Mouse (Mus musculus): Measurements from ENCODE around the gene Picalm. TPM values are rescaled to one million over a fixed set of nuclear protein-coding genes. Genes with fewer than 3 reads are reported as not detected.
"Not testable (repeated sequence)": the region's sequence is repeated elsewhere in the genome, so short reads cannot be mapped to it uniquely, and the experiment has no call there.

Picalm gene
- polyA plus RNA-seq, 1 experiment: 40.3 TPM

- no peaks in the 10 kb centered on the region for H3K36me3 ChIP-seq (ENCODE audit: control insufficient read depth, insufficient read depth, low read length)
- no peaks in the 10 kb centered on the region for H3K27me3 ChIP-seq (ENCODE audit: control insufficient read depth, insufficient read depth, low read length)
- H3K27ac ChIP-seq (ENCODE audit: insufficient read depth, low read length): no peak overlapping the region
- no peak for DNase-seq (ENCODE audit: low read depth in 1 of 2, low spot score in 2 of 2)
- WGBS: 83% methylated on average over 8 of the region's 8 CpGs
- H3K4me3 ChIP-seq (ENCODE audit: extremely low read depth, insufficient read depth, insufficient read length): no peak overlapping the region
- TF ChIP-seq POLR2A (IDR thresholded peaks at IDR 0.05; ENCODE audit: low read depth, low read length): no peak
- no peak for TF ChIP-seq CTCF (IDR thresholded peaks at IDR 0.05; ENCODE audit: extremely low read depth, insufficient read depth, insufficient read length, insufficient replicate concordance)
- H3K4me1 ChIP-seq (ENCODE audit: control insufficient read depth, insufficient read depth, insufficient read length): no peaks in the 10 kb centered on the region
Observed at GRCm38 (mm10) chr7:90216511-90216910, 86.5 kb downstream of the Picalm start.

GRCm38 (mm10) chr7:90218122-90218521, 88.1 kb downstream of the Picalm start:
- TF ChIP-seq CTCF (IDR thresholded peaks at IDR 0.05; ENCODE audit: extremely low read depth, insufficient read depth, insufficient read length, insufficient replicate concordance): no peak
- TF ChIP-seq POLR2A (IDR thresholded peaks at IDR 0.05; ENCODE audit: low read depth, low read length): no peak
- DNase-seq (ENCODE audit: low read depth in 1 of 2, low spot score in 2 of 2): no peak
- Histone ChIP-seq H3K4me3 (ENCODE audit: extremely low read depth, insufficient read depth, insufficient read length) (no peak overlapping the region), H3K27ac (ENCODE audit: insufficient read depth, low read length) (no peak overlapping the region), H3K27me3 (ENCODE audit: control insufficient read depth, insufficient read depth, low read length) (no peaks in the 10 kb centered on the region), H3K4me1 (ENCODE audit: control insufficient read depth, insufficient read depth, insufficient read length) (no peaks in the 10 kb centered on the region), H3K36me3 (ENCODE audit: control insufficient read depth, insufficient read depth, low read length) (no peaks in the 10 kb centered on the region)
- 78% methylated on average over 5 of the region's 5 CpGs for WGBS

DNA sequence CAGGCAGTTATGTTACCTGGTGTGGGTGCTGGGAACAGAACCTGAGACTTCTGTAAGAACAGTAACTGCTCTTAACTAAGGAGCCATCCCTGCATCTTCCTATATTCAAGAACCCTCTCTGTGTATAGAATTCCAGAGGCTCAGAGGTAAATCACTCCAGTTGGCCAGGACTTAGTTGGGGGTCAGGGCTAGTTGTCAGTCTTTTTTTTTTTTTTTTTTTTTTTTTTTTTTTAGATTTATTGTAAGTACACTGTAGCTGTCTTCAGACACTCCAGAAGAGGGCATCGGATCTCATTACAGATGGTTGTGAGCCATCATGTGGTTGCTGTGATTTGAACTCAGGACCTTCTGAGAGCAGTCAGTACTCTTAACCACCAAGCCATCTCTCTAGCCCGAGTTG, 91.5 kb downstream of the Picalm start:
- no peak for DNase-seq (ENCODE audit: low read depth in 1 of 2, low spot score in 2 of 2)
- TF ChIP-seq CTCF (IDR thresholded peaks at IDR 0.05; ENCODE audit: extremely low read depth, insufficient read depth, insufficient read length, insufficient replicate concordance) (no peak), POLR2A (IDR thresholded peaks at IDR 0.05; ENCODE audit: low read depth, low read length) (no peak)
- whole genome bisulfite sequencing: 72% methylated on average over 2 of the region's 2 CpGs
- Histone ChIP-seq H3K4me3 (ENCODE audit: extremely low read depth, insufficient read depth, insufficient read length) (no peak overlapping the region), H3K4me1 (ENCODE audit: control insufficient read depth, insufficient read depth, insufficient read length) (no peaks in the 10 kb centered on the region), H3K27ac (ENCODE audit: insufficient read depth, low read length) (no peak overlapping the region), H3K27me3 (ENCODE audit: control insufficient read depth, insufficient read depth, low read length) (no peaks in the 10 kb centered on the region), H3K36me3 (ENCODE audit: control insufficient read depth, insufficient read depth, low read length) (no peaks in the 10 kb centered on the region)

- DNase-seq (ENCODE audit: low read depth in 1 of 2, low spot score in 2 of 2): no peak
- Histone ChIP-seq H3K27ac (ENCODE audit: insufficient read depth, low read length) (no peak overlapping the region), H3K4me1 (ENCODE audit: control insufficient read depth, insufficient read depth, insufficient read length) (no peaks in the 10 kb centered on the region), H3K4me3 (ENCODE audit: extremely low read depth, insufficient read depth, insufficient read length) (no peak overlapping the region), H3K27me3 (ENCODE audit: control insufficient read depth, insufficient read depth, low read length) (no peaks in the 10 kb centered on the region), H3K36me3 (ENCODE audit: control insufficient read depth, insufficient read depth, low read length) (no peaks in the 10 kb centered on the region)
- WGBS: 86% methylated on average over 4 of the region's 4 CpGs
- no peak for TF ChIP-seq POLR2A (IDR thresholded peaks at IDR 0.05; ENCODE audit: low read depth, low read length)
- no peak for TF ChIP-seq CTCF (IDR thresholded peaks at IDR 0.05; ENCODE audit: extremely low read depth, insufficient read depth, insufficient read length, insufficient replicate concordance)
Observed at GRCm38 (mm10) chr7:90228075-90228474, 98.1 kb downstream of the Picalm start.

DNA sequence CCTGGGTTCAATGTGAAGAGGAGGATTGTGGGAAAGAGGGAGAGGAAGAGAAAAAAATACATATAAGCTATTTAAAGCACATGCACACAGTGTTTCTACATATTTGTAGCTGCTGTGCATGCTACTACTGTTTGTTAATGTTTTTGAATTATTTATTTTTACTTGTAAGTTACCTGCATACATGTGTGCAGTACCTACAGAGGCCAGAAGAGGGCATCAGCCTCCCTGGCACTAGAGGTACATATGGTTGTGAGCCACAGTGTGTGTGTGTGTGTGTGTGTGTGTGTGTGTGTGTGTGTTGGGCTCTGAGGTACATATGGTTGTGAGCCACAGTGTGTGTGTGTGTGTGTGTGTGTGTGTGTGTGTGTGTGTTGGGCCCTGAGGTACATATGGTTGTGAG, 98.9 kb downstream of the Picalm start:
- H3K36me3 ChIP-seq (ENCODE audit: control insufficient read depth, insufficient read depth, low read length); H3K4me3 ChIP-seq (ENCODE audit: extremely low read depth, insufficient read depth, insufficient read length); H3K27me3 ChIP-seq (ENCODE audit: control insufficient read depth, insufficient read depth, low read length); H3K4me1 ChIP-seq (ENCODE audit: control insufficient read depth, insufficient read depth, insufficient read length); DNase-seq (ENCODE audit: low read depth in 1 of 2, low spot score in 2 of 2); H3K27ac ChIP-seq (ENCODE audit: insufficient read depth, low read length): not testable (repeated sequence)

GRCm38 (mm10) chr7:90231431-90231830, 101.4 kb downstream of the Picalm start:
- H3K4me1 ChIP-seq (ENCODE audit: control insufficient read depth, insufficient read depth, insufficient read length): no peaks in the 10 kb centered on the region
- H3K4me3 ChIP-seq (ENCODE audit: extremely low read depth, insufficient read depth, insufficient read length): no peak overlapping the region
- no peaks in the 10 kb centered on the region for H3K27me3 ChIP-seq (ENCODE audit: control insufficient read depth, insufficient read depth, low read length)
- TF ChIP-seq CTCF (IDR thresholded peaks at IDR 0.05; ENCODE audit: extremely low read depth, insufficient read depth, insufficient read length, insufficient replicate concordance) (no peak), POLR2A (IDR thresholded peaks at IDR 0.05; ENCODE audit: low read depth, low read length) (no peak)
- no peak for DNase-seq (ENCODE audit: low read depth in 1 of 2, low spot score in 2 of 2)
- H3K27ac ChIP-seq (ENCODE audit: insufficient read depth, low read length): no peak overlapping the region
- H3K36me3 ChIP-seq (ENCODE audit: control insufficient read depth, insufficient read depth, low read length): no peaks in the 10 kb centered on the region
- 78% methylated on average over 9 of the region's 9 CpGs for WGBS

- no peaks in the 10 kb centered on the region for H3K36me3 ChIP-seq (ENCODE audit: control insufficient read depth, insufficient read depth, low read length)
- H3K4me1 ChIP-seq (ENCODE audit: control insufficient read depth, insufficient read depth, insufficient read length): no peaks in the 10 kb centered on the region
- no peak overlapping the region for H3K27ac ChIP-seq (ENCODE audit: insufficient read depth, low read length)
- whole genome bisulfite sequencing: 67% methylated on average over 4 of the region's 4 CpGs
- TF ChIP-seq CTCF (IDR thresholded peaks at IDR 0.05; ENCODE audit: extremely low read depth, insufficient read depth, insufficient read length, insufficient replicate concordance): no peak
- no peak for TF ChIP-seq POLR2A (IDR thresholded peaks at IDR 0.05; ENCODE audit: low read depth, low read length)
- no peak for DNase-seq (ENCODE audit: low read depth in 1 of 2, low spot score in 2 of 2)
- no peak overlapping the region for H3K4me3 ChIP-seq (ENCODE audit: extremely low read depth, insufficient read depth, insufficient read length)
- no peaks in the 10 kb centered on the region for H3K27me3 ChIP-seq (ENCODE audit: control insufficient read depth, insufficient read depth, low read length)
Observed at GRCm38 (mm10) chr7:90233921-90234320, 103.9 kb downstream of the Picalm start.

All from spleen, adult 2 months (tissue).